Mouse (Mus musculus) T-cell, adult 2 months (primary cell): ENCODE measurements around the gene Rexo4.

Experiments
- DNase-seq: peaks from one replicate; pipeline ENCODE4 v3.0.0; 2022; ENCODE audit warnings: low spot score

Rexo4 gene

GRCm38 (mm10) chr2:26963923-26964723, at the start of gene Rexo4:
Gene Rexo4, minus strand, starts transcription at chr2:26964386.
- DNase-seq: peak; percentile 92

- peak; percentile 92 for DNase-seq
Observed at GRCm38 (mm10) chr2:27009714-27010244, 45.6 kb upstream of the Rexo4 start, which contains the start of gene Cacfd1. Gene Cacfd1, plus strand, starts transcription at chr2:27009926.

GRCm38 (mm10) chr2:27007701-27008100, 43.5 kb upstream of the Rexo4 start:
- no peak for DNase-seq

- DNase-seq: no peak
Observed at GRCm38 (mm10) chr2:27006255-27006654, 42.1 kb upstream of the Rexo4 start.

GRCm38 (mm10) chr2:26997993-26998392, 33.8 kb upstream of the Rexo4 start:
- no peak for DNase-seq

- no peak for DNase-seq
Observed at GRCm38 (mm10) chr2:26997498-26997897, 33.3 kb upstream of the Rexo4 start.

- DNase-seq: no peak
Observed at GRCm38 (mm10) chr2:26993936-26994335, 29.8 kb upstream of the Rexo4 start.

GRCm38 (mm10) chr2:26984640-26985039, 20.5 kb upstream of the Rexo4 start:
- DNase-seq: no peak

GRCm38 (mm10) chr2:26984179-26984578, 20.0 kb upstream of the Rexo4 start:
- no peak for DNase-seq

GRCm38 (mm10) chr2:26980361-26980760, 16.2 kb upstream of the Rexo4 start:
- DNase-seq: no peak

GRCm38 (mm10) chr2:26973960-26974359, 9.8 kb upstream of the Rexo4 start:
- DNase-seq: no peak

- no peak for DNase-seq
Observed at GRCm38 (mm10) chr2:26973116-26973515, 8.9 kb upstream of the Rexo4 start, which contains the start of gene Adamts13. Gene Adamts13, plus strand, starts transcription at chr2:26973416.

GRCm38 (mm10) chr2:26967262-26967661, 3.1 kb upstream of the Rexo4 start:
- DNase-seq: no peak

GRCm38 (mm10) chr2:26964724-26965370, 661 bp upstream of the Rexo4 start:
- no peak for DNase-seq

- no peak for DNase-seq
Observed at GRCm38 (mm10) chr2:26960756-26961155, 3.4 kb downstream of the Rexo4 start.

GRCm38 (mm10) chr2:26957488-26957859, 6.7 kb downstream of the Rexo4 start:
- no peak for DNase-seq

- DNase-seq: no peak
Observed at GRCm38 (mm10) chr2:26956811-26957487, 7.2 kb downstream of the Rexo4 start.

GRCm38 (mm10) chr2:26954735-26955395, 9.3 kb downstream of the Rexo4 start:
- DNase-seq: no peak

GRCm38 (mm10) chr2:26952866-26953265, 11.3 kb downstream of the Rexo4 start:
- DNase-seq: no peak

GRCm38 (mm10) chr2:26952193-26952592, 12.0 kb downstream of the Rexo4 start:
- DNase-seq: no peak

- DNase-seq: no peak
Observed at GRCm38 (mm10) chr2:26951346-26951905, 12.8 kb downstream of the Rexo4 start.

- no peak for DNase-seq
Observed at GRCm38 (mm10) chr2:26950411-26950810, 13.8 kb downstream of the Rexo4 start.
